Mouse (Mus musculus) hindbrain, embryonic 15.5 days (tissue): ENCODE results near the gene Zfhx3. TPM values are rescaled to one million over a fixed set of nuclear protein-coding genes. Genes with fewer than 3 reads are reported as not detected.

Source experiments
- ATAC-seq: fragments of 200-750 bp; cut with Nextera tagmentation; 2 replicates; pipeline ENCODE4 v1.8.0; 2017; ENCODE audit warnings: low read depth, moderate number of reproducible peaks, moderate TSS enrichment; ENCODE audit not compliant: low FRiP score
- H3K27ac ChIP-seq: fragments of 300-500 bp; sonication (generic); replicated peaks from 2 replicates; pipeline ENCODE4 v1.5.1; 2015; ENCODE audit warnings: mild to moderate bottlenecking, inconsistent platforms
- H3K27me3 ChIP-seq: fragments of 300-500 bp; sonication (generic); 2 replicates; pipeline ENCODE4 v1.6.1; 2015; ENCODE audit warnings: control low read depth, inconsistent platforms
- H3K36me3 ChIP-seq: fragments of 300-500 bp; sonication (generic); 2 replicates; pipeline ENCODE4 v1.6.1; 2015; ENCODE audit warnings: control low read depth, inconsistent platforms
- H3K4me1 ChIP-seq: fragments of 300-500 bp; sonication (generic); replicated peaks from 2 replicates; pipeline ENCODE4 v1.6.1; 2015; ENCODE audit warnings: control low read depth, inconsistent platforms
- H3K4me2 ChIP-seq: fragments of 300-500 bp; sonication (generic); 2 replicates; pipeline ENCODE4 v1.6.1; 2015; ENCODE audit warnings: moderate library complexity, mild to moderate bottlenecking, inconsistent platforms
- H3K4me3 ChIP-seq: fragments of 300-500 bp; sonication (generic); 2 replicates; pipeline ENCODE4 v1.5.1; 2015; ENCODE audit warnings: mild to moderate bottlenecking, inconsistent platforms
- H3K9ac ChIP-seq: fragments of 300-500 bp; sonication (generic); 2 replicates; pipeline ENCODE4 v1.6.1; 2015; ENCODE audit warnings: inconsistent platforms
- H3K9me3 ChIP-seq: fragments of 300-500 bp; sonication (generic); 2 replicates; pipeline ENCODE4 v1.6.1; 2016; ENCODE audit warnings: control low read depth, inconsistent platforms
- WGBS: fragments of 180-500 bp; shearing (Covaris S2); methylation state at CpG from one replicate; pipeline ENCODE4 v1.1.7; 2015; 5-methylcytosine and 5-hydroxymethylcytosine counted together
- polyA plus RNA-seq: library from polyadenylated mRNA; unstranded; fragments of >200 nt; fragmentation: Nextera tagmentation; extraction: Ambion mirVana; gene quantifications from 2 replicates; pipeline ENCODE4 v1.2.1, GENCODE M21; 2015

Zfhx3 gene
- polyA plus RNA-seq, 1 experiment from 2014 or later = 23.5 TPM

DNA sequence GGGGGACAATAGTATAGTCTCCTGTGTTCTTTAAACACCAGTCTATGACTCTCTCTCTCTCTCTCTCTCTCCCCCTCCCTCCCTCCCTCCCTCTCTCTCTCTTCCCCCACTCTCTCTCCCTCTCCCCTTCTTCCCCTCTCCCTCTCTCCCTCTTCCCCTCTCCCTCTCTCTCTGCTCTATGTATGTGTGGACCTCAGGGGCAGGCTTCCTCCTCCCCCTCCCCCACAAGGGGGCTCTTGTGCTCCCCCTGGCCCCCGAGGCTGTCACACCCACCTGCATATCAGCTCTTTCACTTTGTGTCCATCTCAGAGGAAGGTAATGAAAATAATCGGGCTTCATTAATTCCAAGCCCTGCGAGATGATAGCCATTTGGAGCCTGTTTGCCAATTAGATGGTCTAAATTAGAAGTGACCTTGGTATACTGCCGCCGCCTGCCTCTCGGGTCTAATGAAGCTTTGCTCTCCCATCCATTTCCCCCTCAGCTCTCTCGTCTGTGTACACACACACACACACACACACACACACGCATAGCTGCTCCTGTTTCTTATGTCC is 995.5 kb downstream of the Zfhx3 start:
- Histone ChIP-seq H3K4me3 (no peak overlapping the region), H3K4me2 (no peak overlapping the region), H3K36me3 (0 out of 2 replicates have a peak, but pooled peaks cover 2% of the 10 kb centered on the region), H3K4me1 (peaks cover 33% of the 10 kb centered on the region), H3K27ac (peak overlapping the region; percentile 63), H3K9me3 (no peaks in the 10 kb centered on the region), H3K27me3 (no peaks in the 10 kb centered on the region), H3K9ac (no peak overlapping the region)
- ATAC-seq = peak; percentile 61; the same call in 1 of the 2 replicates
- 49% methylated on average over 8 of the region's 8 CpGs for WGBS

DNA sequence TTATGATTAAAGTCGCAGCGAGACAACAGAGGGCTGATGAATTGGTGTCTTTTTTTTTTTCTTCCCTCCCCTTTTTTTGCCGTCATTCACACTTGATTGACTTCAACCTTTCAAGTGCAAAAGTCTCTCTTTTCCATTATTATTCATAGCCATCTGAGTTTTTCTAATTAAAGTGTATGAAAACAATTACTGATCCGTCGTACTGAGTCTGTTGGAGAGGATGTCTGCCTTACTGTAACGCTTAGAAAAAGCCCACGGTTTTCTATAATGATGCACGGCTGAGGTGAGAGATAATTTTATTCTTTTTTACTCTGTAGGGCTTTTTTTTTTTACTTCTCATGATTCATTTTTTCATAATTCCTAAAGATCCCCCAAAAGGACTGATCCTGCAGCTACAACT is 1000.2 kb downstream of the Zfhx3 start:
- Histone ChIP-seq H3K36me3 (peaks cover 14% of the 10 kb centered on the region), H3K4me2 (no peak overlapping the region), H3K9me3 (no peaks in the 10 kb centered on the region), H3K9ac (no peak overlapping the region), H3K4me3 (no peak overlapping the region), H3K4me1 (peaks cover 37% of the 10 kb centered on the region), H3K27ac (peak overlapping the region; percentile 35; the same call in 1 of the 2 replicates), H3K27me3 (no peaks in the 10 kb centered on the region)
- 36% methylated on average over 8 of the region's 8 CpGs for WGBS
- no peak for ATAC-seq

- H3K9ac ChIP-seq = no peak overlapping the region
- H3K4me1 ChIP-seq = peaks cover 34% of the 10 kb centered on the region
- 58% methylated on average over 11 of the region's 11 CpGs for WGBS
- no peaks in the 10 kb centered on the region for H3K27me3 ChIP-seq
- no peak overlapping the region for H3K4me2 ChIP-seq
- H3K27ac ChIP-seq = peak overlapping the region; percentile 35; the same call in 1 of the 2 replicates
- peak; percentile 67; the same call in 1 of the 2 replicates for ATAC-seq
- H3K4me3 ChIP-seq = no peak overlapping the region
- no peaks in the 10 kb centered on the region for H3K9me3 ChIP-seq
- H3K36me3 ChIP-seq = peaks cover 18% of the 10 kb centered on the region
Measured at GRCm38 (mm10) chr8:108943132-108943531, 1000.7 kb downstream of the Zfhx3 start.

DNA sequence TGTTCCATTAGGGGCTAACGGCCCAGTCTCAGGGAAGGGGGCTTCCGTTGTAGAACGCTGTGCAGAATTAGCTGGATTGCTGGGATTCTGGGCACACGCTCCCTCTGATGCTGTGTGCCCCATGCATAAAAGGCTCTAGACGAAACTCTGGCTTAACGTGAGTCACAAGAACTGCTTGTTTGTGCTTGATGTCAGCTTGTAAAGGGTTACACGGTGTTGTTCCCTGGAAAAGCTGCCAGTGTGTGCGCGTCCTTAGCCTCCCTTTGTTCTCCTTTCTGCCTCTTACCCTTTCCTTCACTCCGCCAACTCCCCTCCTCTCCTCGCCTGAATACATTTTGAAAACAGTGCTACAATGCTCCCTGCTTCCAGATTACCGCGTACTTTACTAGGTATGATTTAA is 1001.9 kb downstream of the Zfhx3 start:
- no peak for ATAC-seq

DNA sequence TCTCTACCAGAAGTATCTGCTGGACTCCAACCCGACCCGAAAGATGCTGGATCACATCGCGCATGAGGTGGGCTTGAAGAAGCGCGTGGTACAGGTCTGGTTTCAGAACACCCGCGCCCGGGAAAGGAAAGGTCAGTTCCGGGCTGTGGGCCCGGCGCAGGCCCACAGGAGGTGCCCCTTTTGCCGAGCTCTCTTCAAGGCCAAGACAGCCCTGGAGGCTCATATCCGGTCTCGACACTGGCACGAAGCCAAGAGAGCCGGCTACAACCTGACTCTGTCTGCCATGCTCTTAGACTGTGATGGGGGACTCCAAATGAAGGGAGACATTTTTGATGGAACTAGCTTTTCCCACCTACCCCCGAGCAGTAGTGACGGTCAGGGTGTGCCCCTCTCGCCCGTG is 1007.9 kb downstream of the Zfhx3 start:
- Histone ChIP-seq H3K9me3 (no peaks in the 10 kb centered on the region), H3K4me1 (no peaks in the 10 kb centered on the region), H3K27me3 (no peaks in the 10 kb centered on the region), H3K4me2 (no peak overlapping the region), H3K9ac (no peak overlapping the region), H3K4me3 (no peak overlapping the region), H3K27ac (no peak overlapping the region), H3K36me3 (peaks cover 48% of the 10 kb centered on the region)
- 99% methylated on average over 21 of the region's 21 CpGs for WGBS
- no peak for ATAC-seq

More for the DNA sequence above, 1001.9 kb downstream of the Zfhx3 start:
- Histone ChIP-seq H3K27me3 (no peaks in the 10 kb centered on the region), H3K9ac (no peak overlapping the region), H3K9me3 (no peaks in the 10 kb centered on the region), H3K4me1 (peaks cover 33% of the 10 kb centered on the region), H3K36me3 (peaks cover 29% of the 10 kb centered on the region), H3K4me3 (no peak overlapping the region), H3K4me2 (no peak overlapping the region), H3K27ac (peak overlapping the region; percentile 30)
- 29% methylated on average over 13 of the region's 13 CpGs for WGBS

- H3K36me3 ChIP-seq = peaks cover 56% of the 10 kb centered on the region
- no peak overlapping the region for H3K4me3 ChIP-seq
- no peaks in the 10 kb centered on the region for H3K27me3 ChIP-seq
- H3K4me2 ChIP-seq = no peak overlapping the region
- ATAC-seq = no peak
- H3K9ac ChIP-seq = no peak overlapping the region
- no peaks in the 10 kb centered on the region for H3K4me1 ChIP-seq
- H3K27ac ChIP-seq = no peak overlapping the region
- no peaks in the 10 kb centered on the region for H3K9me3 ChIP-seq
- WGBS = 95% methylated on average over 12 of the region's 12 CpGs
Measured at GRCm38 (mm10) chr8:108951560-108951959, 1009.1 kb downstream of the Zfhx3 start.

DNA sequence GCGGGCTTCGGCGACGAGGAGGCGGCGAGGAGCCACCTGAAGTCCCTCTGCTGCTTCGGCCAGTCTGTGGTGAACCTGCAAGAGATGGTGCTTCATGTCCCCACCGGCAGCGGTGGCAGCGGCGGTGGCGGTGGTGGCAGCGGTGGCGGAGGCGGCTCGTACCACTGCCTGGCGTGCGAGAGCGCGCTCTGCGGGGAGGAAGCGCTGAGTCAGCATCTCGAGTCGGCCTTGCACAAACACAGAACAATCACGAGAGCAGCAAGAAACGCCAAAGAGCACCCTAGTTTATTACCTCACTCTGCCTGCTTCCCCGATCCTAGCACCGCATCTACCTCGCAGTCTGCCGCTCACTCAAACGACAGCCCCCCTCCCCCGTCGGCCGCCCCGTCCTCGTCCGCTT is 1014.0 kb downstream of the Zfhx3 start:
- no peak overlapping the region for H3K27ac ChIP-seq
- peaks cover 15% of the 10 kb centered on the region for H3K36me3 ChIP-seq
- H3K4me3 ChIP-seq = peak overlapping the region; percentile 26
- no peaks in the 10 kb centered on the region for H3K9me3 ChIP-seq
- no peaks in the 10 kb centered on the region for H3K27me3 ChIP-seq
- no peaks in the 10 kb centered on the region for H3K4me1 ChIP-seq
- peak overlapping the region; percentile 40 for H3K4me2 ChIP-seq
- no peak for ATAC-seq
- H3K9ac ChIP-seq = no peak overlapping the region
- WGBS = 61% methylated on average over 37 of the region's 37 CpGs

DNA sequence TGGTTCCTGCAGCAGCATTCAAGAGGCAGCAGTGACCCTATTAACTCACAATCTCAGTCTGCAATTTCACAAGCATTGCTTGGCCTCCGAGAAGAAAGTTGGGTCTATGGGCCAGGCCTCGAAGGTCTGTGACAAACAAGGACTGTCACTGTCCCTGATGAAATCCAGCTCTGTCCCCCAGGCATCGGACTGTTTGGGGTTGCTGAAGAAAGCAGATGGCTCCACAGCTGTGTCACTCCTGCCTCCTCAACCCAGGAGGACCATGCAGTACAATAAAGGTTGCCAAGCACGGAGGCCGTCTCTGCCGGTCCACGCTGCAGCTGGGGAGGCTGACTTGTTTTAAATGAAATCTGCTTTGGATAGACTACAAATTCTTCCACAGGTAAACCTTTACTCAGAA is 1020.1 kb downstream of the Zfhx3 start:
- Histone ChIP-seq H3K27ac (no peak overlapping the region), H3K9me3 (no peaks in the 10 kb centered on the region), H3K4me3 (no peak overlapping the region), H3K36me3 (no peaks in the 10 kb centered on the region), H3K4me1 (no peaks in the 10 kb centered on the region), H3K4me2 (no peak overlapping the region), H3K9ac (no peak overlapping the region), H3K27me3 (no peaks in the 10 kb centered on the region)
- 48% methylated on average over 7 of the region's 7 CpGs for WGBS
- ATAC-seq = no peak

DNA sequence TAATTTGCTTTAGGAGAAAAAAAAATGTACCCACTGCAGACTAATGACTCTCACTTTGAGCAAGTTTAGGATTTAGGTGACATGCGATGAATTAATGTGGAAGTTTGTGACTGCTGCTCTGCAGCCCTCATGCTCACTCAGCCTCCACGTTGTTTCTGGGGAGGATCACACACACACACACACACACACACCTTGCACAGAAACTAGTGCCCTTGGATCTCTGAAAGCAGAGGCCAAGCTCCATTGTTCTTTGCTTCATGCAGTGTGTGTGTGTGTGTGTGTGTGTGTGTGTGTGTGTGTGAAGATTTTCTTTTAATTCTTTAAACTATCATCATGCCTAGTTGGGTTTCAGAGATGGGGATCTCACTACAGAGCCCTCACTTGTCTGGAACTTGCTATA is 1020.7 kb downstream of the Zfhx3 start:
- no peaks in the 10 kb centered on the region for H3K27me3 ChIP-seq
- no peak overlapping the region for H3K9ac ChIP-seq
- H3K27ac ChIP-seq = no peak overlapping the region
- no peak overlapping the region for H3K4me2 ChIP-seq
- no peaks in the 10 kb centered on the region for H3K36me3 ChIP-seq
- ATAC-seq = no peak
- H3K9me3 ChIP-seq = no peaks in the 10 kb centered on the region
- 76% methylated on average over 2 of the region's 2 CpGs for WGBS
- H3K4me1 ChIP-seq = no peaks in the 10 kb centered on the region
- no peak overlapping the region for H3K4me3 ChIP-seq

GRCm38 (mm10) chr8:108966041-108966440 is 1023.6 kb downstream of the Zfhx3 start:
- ATAC-seq = no peak
- Histone ChIP-seq H3K4me2 (no peak overlapping the region), H3K4me1 (no peaks in the 10 kb centered on the region), H3K9me3 (no peaks in the 10 kb centered on the region), H3K27ac (no peak overlapping the region), H3K27me3 (no peaks in the 10 kb centered on the region), H3K9ac (no peak overlapping the region), H3K36me3 (no peaks in the 10 kb centered on the region), H3K4me3 (no peak overlapping the region)
- WGBS = 64% methylated on average over 12 of the region's 12 CpGs

- no peak overlapping the region for H3K4me2 ChIP-seq
- no peak overlapping the region for H3K27ac ChIP-seq
- H3K36me3 ChIP-seq = no peaks in the 10 kb centered on the region
- no peak overlapping the region for H3K9ac ChIP-seq
- H3K27me3 ChIP-seq = no peaks in the 10 kb centered on the region
- no peak for ATAC-seq
- no peak overlapping the region for H3K4me3 ChIP-seq
- H3K4me1 ChIP-seq = no peaks in the 10 kb centered on the region
- WGBS = 88% methylated on average over 9 of the region's 9 CpGs
- no peaks in the 10 kb centered on the region for H3K9me3 ChIP-seq
Measured at GRCm38 (mm10) chr8:108973639-108974325, 1031.3 kb downstream of the Zfhx3 start.

DNA sequence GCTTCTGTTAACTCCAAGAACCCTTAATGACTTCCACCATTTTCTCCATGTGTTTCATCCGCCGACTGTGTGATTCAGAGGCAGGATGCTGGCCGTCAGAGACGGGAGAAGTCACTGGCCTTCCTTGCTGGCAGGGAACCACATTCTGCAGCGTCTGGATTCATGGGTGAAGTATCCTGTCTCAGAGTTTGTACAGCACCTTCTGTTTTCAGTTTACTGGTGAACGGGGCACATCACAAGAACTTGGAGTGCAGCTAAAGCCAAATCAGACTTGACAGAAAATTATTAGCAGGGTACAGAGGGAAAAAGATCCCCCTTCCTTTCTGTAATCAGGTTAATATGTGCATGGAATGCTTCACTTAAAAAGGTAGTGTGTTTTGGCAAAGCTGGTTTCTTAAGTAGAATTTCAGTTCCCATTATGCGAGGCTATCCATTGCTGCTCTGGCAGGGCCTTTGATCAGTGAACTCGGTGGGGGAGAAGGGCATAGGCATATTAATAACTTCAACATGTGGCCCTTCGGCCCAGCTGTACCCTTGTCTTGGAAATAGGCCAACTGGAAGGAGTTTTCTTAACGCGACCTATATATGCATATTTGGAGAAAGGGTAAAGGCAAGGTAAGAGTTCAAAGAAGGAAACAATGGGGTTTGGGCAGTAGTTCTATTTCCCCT is 1035.4 kb downstream of the Zfhx3 start:
- Histone ChIP-seq H3K27ac (no peak overlapping the region), H3K4me2 (no peak overlapping the region), H3K4me3 (no peak overlapping the region), H3K36me3 (no peaks in the 10 kb centered on the region), H3K9ac (no peak overlapping the region), H3K9me3 (no peaks in the 10 kb centered on the region; the same call in 1 of the 2 replicates), H3K27me3 (no peaks in the 10 kb centered on the region), H3K4me1 (no peaks in the 10 kb centered on the region)
- 62% methylated on average over 11 of the region's 11 CpGs for WGBS
- ATAC-seq = no peak
